Mouse (Mus musculus) heart, postnatal 0 days (tissue): Measurements from ENCODE around the gene Plekhd1.

Experiments
- CTCF ChIP-seq: IDR thresholded peaks from 2 replicates; pipeline ENCODE4 v1.5.1; 2016; ENCODE audit warnings: antibody characterized with exemption, control low read depth, low read depth
- EP300 ChIP-seq: IDR thresholded peaks from 2 replicates; pipeline ENCODE4 v1.6.1; 2016; ENCODE audit warnings: antibody characterized with exemption, low read depth

DNA sequence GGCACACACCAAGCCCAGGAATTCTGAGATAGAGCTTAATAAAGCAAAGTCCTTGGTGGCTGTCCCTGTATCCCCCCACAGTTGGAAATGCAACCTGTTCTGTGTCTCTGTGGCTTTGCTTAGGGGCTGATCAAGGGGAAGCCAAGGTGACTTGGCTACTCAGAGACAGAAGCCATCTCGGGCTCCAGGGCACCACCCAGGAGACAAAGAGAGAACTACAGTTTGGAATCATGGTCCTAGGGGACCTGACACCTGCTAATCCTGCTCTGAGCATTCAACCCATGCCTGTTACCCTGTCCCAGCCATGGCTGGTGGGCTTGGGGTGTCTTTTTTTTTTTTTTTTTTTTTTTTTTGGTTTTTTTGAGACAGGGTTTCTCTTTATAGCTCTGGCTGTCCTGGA is 35.8 kb downstream of the Plekhd1 start:
- TF ChIP-seq EP300 (no peak), CTCF (no peak)
